Mouse (Mus musculus): Measurements from ENCODE around the gene Gmnn.

The Gmnn gene

GRCm38 (mm10) chr13:24709656-24710396, 51.9 kb downstream of the Gmnn start:
- DNase-seq (ENCODE audit: low spot score in 2 of 2): no peak

GRCm38 (mm10) chr13:24702128-24702527, 59.6 kb downstream of the Gmnn start:
- no peak for DNase-seq (ENCODE audit: low spot score in 2 of 2)

All from spleen, postnatal 14 days (tissue).